Mouse (Mus musculus): ENCODE data around the gene Soga1. TPM values are rescaled to one million over a fixed set of nuclear protein-coding genes. Genes with fewer than 3 reads are reported as not detected.

Gene Soga1
- total RNA-seq, 2 experiments from 2014 or later: 63.0 to 66.5 TPM

DNA sequence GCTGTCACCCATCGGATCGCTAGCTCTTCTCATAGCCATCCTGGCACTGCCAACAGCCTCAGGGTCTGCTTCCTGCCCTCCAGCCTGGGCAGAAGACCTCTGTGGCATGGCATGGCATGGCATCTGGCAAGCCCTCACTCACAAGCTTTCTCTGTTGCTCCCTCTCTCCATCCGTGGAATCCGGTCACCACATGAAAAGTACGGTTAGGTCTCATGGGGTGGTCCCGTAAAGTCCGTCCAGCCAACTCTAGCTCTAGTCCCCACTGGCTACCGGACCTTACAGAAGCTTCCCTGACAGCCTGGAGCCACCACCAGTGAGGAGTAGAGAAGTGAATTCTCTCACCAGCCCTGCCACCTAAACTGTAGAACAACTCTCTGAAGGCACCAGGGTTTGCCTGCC is 2.3 kb upstream of the Soga1 start:
- DNase-seq (ENCODE audit: low spot score in 2 of 2): no peak

- DNase-seq (ENCODE audit: low spot score in 2 of 2): no peak
Measured at GRCm38 (mm10) chr2:157079701-157080180, 687 bp upstream of the Soga1 start.

- peak in 1 of 2 experiments; percentile 56 for DNase-seq (ENCODE audit: low spot score in 2 of 2)
Measured at GRCm38 (mm10) chr2:157078059-157078792, 828 bp downstream of the Soga1 start.

- DNase-seq (ENCODE audit: low spot score in 2 of 2): peak; percentile 68 to 80
Measured at GRCm38 (mm10) chr2:157077641-157078058, 1.4 kb downstream of the Soga1 start.

DNA sequence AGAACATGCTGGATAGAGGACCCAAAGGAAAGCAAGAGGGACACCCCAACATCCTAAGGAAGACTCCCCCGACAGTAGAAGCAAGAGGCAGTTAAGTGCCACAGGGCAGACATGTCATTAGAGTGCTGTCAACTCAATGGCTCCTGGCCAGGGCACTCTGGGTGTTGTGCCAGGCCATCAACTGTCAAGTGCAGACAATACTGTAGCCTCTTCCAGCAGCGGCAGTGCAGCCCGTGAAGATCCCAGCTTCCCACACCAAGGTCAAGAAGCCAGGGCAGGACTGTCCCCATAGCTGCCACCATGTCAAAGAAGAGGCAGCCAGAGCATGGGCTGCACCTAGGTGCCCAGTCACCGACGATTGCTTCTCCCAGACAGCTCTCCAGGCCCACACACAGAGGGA is 1.9 kb downstream of the Soga1 start:
- no peak for DNase-seq (ENCODE audit: low spot score in 2 of 2)

GRCm38 (mm10) chr2:157076585-157076984 is 2.5 kb downstream of the Soga1 start:
- no peak for DNase-seq (ENCODE audit: low spot score in 2 of 2)

- DNase-seq (ENCODE audit: low spot score in 2 of 2): peak in 1 of 2 experiments; percentile 43
Measured at GRCm38 (mm10) chr2:157075685-157076084, 3.4 kb downstream of the Soga1 start.

GRCm38 (mm10) chr2:157075226-157075625 is 3.8 kb downstream of the Soga1 start:
- DNase-seq (ENCODE audit: low spot score in 2 of 2): no peak

GRCm38 (mm10) chr2:157074772-157075171 is 4.3 kb downstream of the Soga1 start:
- DNase-seq (ENCODE audit: low spot score in 2 of 2): no peak

GRCm38 (mm10) chr2:157074186-157074724 is 4.8 kb downstream of the Soga1 start:
- DNase-seq (ENCODE audit: low spot score in 2 of 2): peak in 1 of 2 experiments; percentile 34

GRCm38 (mm10) chr2:157073378-157074052 is 5.5 kb downstream of the Soga1 start:
- no peak for DNase-seq (ENCODE audit: low spot score in 2 of 2)

DNA sequence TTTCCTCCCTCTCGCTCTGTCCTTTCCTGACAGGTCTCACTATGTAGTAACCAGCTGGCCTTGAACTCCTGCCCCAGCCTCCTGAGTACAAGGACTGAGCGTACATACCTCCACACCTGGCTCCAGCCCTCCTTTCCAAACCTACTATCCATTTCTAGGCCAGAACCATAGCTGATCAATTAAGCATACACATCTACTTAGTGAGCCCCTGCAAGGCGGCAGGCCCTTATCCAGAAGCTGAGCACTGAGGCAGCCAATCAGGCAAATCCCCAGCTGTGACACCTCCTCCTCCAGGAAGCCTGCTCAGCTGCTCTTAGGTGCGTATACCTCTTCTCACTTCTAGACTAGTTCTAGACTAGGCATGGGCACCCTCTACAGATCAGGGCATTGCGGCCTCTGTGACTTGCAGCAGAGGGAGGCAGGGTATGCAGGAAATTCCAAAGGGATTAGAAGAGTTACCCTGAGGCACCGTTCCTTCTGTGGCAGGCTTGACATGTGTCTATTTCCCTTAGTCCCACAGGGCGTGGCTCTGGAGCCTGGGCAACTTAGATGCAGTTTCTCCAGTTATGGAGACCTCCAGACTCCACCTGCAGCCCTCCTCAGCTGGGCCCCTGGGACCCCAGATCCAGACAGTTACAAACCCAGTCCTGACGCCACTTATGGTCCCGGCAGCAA is 6.6 kb downstream of the Soga1 start:
- no peak for DNase-seq (ENCODE audit: low spot score in 2 of 2)

DNA sequence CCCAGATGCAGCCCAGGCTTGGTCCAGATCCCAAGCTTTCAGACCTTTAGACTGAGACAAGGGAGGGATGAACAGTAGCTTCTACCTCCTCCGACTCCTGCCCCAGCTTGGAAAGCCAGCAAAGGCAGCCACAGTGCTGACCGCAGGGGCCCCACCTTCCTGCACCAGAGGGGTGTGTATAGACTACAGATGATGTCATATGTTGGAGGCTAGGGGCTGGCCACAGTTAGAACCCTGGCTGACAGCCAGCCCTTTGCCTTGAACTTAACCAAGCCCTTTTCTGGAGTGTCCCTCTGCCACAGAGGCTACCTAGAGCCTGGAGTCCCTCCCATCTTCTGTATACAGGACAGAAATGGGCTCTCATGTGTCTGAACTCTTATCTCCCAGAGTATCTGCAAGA is 7.5 kb downstream of the Soga1 start:
- peak in 1 of 2 experiments; percentile 26 for DNase-seq (ENCODE audit: low spot score in 2 of 2)

DNA sequence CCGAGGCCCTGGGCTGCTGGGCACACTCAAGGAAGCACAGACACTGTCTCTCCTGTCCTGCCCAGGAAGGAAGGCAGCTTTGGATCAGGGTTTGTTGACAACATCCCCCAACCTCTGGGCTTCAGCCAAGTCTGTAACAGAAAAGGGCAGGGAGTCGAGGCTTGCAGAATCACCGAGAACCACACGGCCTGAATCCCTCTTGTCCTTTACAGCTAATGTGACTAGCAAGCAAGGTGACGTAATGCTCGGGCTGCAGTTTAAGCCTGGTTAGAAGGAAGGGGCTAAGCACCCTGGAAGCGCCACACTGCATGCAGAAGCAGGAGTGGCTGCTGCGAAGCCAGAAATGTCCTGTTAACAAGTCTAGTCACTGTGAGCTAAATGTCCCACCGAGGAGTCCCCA is 8.7 kb downstream of the Soga1 start:
- DNase-seq (ENCODE audit: low spot score in 2 of 2): peak in 1 of 2 experiments; percentile 54

DNA sequence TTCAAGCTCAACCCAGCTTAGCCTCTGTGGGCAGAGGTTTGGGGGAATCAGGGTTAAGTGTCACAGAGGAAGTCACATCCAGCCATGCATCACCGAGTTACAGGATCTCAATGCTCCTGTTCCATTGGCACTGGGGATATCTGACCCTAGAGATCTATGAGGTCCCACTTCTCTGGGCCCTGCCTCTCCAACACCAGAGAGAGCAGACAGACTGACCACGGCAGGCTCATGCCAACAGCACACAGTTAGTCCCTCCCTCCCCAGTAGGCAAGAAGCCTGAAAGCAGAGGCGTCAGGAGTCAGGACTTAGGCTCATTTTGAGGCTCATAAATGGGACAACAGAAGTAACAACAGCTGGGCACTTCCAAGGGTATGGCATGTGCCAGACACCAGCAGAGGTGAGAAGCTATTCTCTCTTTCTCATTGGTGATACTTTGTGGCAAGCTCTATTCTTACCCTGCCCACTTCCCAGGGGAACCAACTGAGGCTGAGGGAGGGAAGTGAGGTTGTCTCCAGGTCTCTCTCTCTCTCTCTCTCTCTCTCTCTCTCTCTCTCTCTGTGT is 9.2 kb downstream of the Soga1 start:
- peak in 1 of 2 experiments; percentile 22 for DNase-seq (ENCODE audit: low spot score in 2 of 2)

DNA sequence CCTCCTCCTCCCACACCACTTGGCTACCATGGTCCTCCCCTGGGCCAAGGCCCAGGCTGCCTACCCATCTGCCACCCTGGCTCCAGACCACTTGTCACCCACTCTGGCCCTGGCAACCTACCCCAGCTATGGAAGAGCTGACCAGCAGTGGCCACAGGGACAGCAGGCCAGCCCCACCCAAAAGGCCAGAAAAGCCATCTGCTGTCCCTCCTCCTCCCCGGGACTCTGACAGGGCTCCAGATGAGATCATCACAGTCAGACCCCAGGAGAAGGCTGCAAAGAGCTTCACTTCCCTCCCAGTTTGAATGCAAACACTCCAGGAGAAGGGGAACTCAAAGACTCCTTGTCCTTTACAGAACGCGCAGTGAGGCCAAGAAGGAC is 9.7 kb downstream of the Soga1 start:
- DNase-seq (ENCODE audit: low spot score in 2 of 2): peak in 1 of 2 experiments; percentile 31

DNA sequence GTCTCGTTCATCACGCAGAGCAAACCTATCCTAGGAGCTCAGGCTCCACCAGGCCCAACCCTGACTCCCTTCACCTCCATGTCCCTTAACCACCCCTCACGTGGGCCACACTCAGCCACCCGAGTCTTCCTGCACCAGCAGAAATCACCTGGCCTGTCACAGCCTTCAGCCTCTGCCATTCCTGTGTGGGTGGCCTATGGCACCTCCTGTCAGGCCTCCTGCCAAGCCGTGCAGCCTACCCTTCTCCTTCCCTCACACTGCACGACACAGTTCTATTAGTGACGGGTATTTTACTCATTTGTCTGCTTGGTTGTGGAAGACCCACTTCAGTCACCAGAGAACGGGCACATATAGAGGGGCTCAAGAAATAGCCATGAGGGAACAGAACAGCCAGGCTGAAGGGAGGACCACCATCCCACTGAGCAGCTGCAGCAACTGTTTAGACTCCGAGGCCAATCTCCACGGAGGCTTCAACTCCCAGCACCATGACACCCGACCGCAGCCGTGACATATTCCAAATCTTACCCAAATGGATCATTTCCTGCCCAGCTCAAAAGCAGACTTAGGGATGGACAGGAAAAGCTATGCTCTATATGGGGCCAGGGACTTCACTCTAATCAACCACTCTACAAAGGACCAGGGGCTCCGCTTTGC is 10.2 kb downstream of the Soga1 start:
- DNase-seq (ENCODE audit: low spot score in 2 of 2): peak in 1 of 2 experiments; percentile 22

- no peak for DNase-seq (ENCODE audit: low spot score in 2 of 2)
Measured at GRCm38 (mm10) chr2:157066731-157067430, 12.2 kb downstream of the Soga1 start.

GRCm38 (mm10) chr2:157065879-157066226 is 13.2 kb downstream of the Soga1 start:
- DNase-seq (ENCODE audit: low spot score in 2 of 2): no peak

Measured in layer of hippocampus, postnatal 14 days (tissue).